Mouse (Mus musculus): Measurements from ENCODE around the gene Plbd1. TPM values are rescaled to one million over a fixed set of nuclear protein-coding genes. Genes with fewer than 3 reads are reported as not detected.

Gene Plbd1
- polyA plus RNA-seq, 1 experiment from 2014 or later: 1.4 TPM

GRCm38 (mm10) chr6:136644171-136644570, 17.6 kb downstream of the Plbd1 start:
- 95% methylated on average over 2 of the region's 2 CpGs for WGBS
- Histone ChIP-seq H3K4me3 (no peak overlapping the region), H3K4me1 (peaks cover 22% of the 10 kb centered on the region), H3K27ac (no peak overlapping the region), H3K27me3 (ENCODE audit: low read depth, poor library complexity, severe bottlenecking) (no peaks in the 10 kb centered on the region), H3K36me3 (no peaks in the 10 kb centered on the region), H3K9me3 (replicated peaks) (no peaks in the 10 kb centered on the region)
- DNase-seq (ENCODE audit: low spot score): no peak

- Histone ChIP-seq H3K36me3 (no peaks in the 10 kb centered on the region), H3K27ac (no peak overlapping the region), H3K4me3 (no peak overlapping the region), H3K27me3 (ENCODE audit: low read depth, poor library complexity, severe bottlenecking) (no peaks in the 10 kb centered on the region), H3K4me1 (no peaks in the 10 kb centered on the region), H3K9me3 (replicated peaks) (no peaks in the 10 kb centered on the region)
- WGBS: 70% methylated on average over 3 of the region's 3 CpGs
- DNase-seq (ENCODE audit: low spot score): no peak
Measured at GRCm38 (mm10) chr6:136634982-136635381, 26.7 kb downstream of the Plbd1 start.

DNA sequence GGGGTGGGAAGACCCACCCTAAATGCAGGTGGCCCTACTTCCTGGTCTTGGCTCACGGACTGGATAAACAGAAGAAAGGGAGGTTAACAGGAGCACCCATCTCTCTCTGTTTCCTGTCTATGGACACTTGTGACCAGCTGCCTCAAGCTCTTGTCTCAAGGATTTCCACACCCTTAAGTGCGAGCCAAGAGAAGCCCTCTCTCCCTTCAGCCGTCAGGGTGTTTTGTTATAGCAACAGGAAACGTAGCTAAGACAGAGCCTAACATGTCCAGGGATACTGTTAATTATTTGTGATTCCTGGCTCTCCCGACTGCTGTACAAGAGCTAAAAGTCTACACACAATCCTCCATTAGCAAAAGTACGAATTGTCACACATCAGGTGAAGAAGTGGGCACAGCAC, 28.0 kb downstream of the Plbd1 start:
- H3K27me3 ChIP-seq (ENCODE audit: low read depth, poor library complexity, severe bottlenecking): no peaks in the 10 kb centered on the region
- no peaks in the 10 kb centered on the region for H3K4me1 ChIP-seq
- no peaks in the 10 kb centered on the region for H3K36me3 ChIP-seq
- no peak overlapping the region for H3K4me3 ChIP-seq
- H3K9me3 ChIP-seq (replicated peaks): no peaks in the 10 kb centered on the region
- 82% methylated on average over 6 of the region's 6 CpGs for WGBS
- no peak overlapping the region for H3K27ac ChIP-seq
- no peak for DNase-seq (ENCODE audit: low spot score)

DNA sequence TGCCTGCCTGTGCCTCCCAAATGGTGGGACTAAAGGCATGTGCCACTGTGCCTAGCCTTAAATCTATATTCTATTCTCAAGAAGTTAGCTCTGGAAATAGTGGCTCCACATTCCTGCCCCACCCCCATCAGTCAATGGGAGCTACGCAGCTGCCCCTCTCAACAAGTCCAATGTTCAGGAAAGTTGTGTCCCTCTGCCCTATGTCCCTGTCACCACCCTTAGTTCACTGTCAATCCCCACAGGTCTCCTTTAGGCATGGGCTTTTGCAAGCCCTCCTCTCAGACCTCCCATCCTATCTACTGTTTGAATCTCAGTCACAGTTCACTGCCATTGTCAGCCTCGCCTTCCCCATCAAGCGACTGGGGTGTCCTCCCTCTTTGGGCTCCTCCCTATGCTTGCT, 28.6 kb downstream of the Plbd1 start:
- no peaks in the 10 kb centered on the region for H3K36me3 ChIP-seq
- H3K27me3 ChIP-seq (ENCODE audit: low read depth, poor library complexity, severe bottlenecking): no peaks in the 10 kb centered on the region
- no peaks in the 10 kb centered on the region for H3K4me1 ChIP-seq
- no peaks in the 10 kb centered on the region for H3K9me3 ChIP-seq (replicated peaks)
- H3K27ac ChIP-seq: no peak overlapping the region
- 91% methylated on average over 3 of the region's 3 CpGs for WGBS
- no peak for DNase-seq (ENCODE audit: low spot score)
- no peak overlapping the region for H3K4me3 ChIP-seq

DNA sequence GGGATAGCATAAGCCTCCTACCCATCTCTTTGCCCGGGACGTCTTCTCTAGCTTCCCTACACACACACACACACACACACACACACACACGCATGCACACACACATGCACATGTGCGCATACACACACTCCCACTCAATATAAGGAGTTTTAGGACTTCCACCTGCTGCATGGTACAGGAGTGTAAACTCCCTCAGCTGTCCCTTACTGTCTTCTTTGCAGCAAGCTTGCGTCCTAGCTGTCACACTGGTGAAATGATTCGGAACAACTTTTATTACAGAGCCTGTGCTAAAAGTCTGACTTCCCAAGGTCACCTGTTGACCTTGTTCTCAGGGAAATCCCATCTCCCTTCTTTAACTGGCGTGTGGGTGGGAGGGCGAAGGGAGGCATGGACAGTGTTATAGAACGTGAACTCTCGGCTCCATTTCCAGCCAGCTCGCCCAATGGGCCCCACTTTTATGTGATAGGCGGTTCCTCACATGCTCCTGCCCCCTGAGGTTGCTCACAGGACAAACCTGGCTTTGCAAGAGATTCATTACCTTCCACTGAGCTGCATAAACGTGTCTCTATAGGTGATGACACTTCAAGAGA, 29.7 kb downstream of the Plbd1 start:
- no peak overlapping the region for H3K4me3 ChIP-seq
- H3K4me1 ChIP-seq: no peaks in the 10 kb centered on the region
- H3K27ac ChIP-seq: no peak overlapping the region
- DNase-seq (ENCODE audit: low spot score): no peak
- H3K27me3 ChIP-seq (ENCODE audit: low read depth, poor library complexity, severe bottlenecking): no peaks in the 10 kb centered on the region
- no peaks in the 10 kb centered on the region for H3K36me3 ChIP-seq
- WGBS: 85% methylated on average over 13 of the region's 13 CpGs
- H3K9me3 ChIP-seq (replicated peaks): no peaks in the 10 kb centered on the region

DNA sequence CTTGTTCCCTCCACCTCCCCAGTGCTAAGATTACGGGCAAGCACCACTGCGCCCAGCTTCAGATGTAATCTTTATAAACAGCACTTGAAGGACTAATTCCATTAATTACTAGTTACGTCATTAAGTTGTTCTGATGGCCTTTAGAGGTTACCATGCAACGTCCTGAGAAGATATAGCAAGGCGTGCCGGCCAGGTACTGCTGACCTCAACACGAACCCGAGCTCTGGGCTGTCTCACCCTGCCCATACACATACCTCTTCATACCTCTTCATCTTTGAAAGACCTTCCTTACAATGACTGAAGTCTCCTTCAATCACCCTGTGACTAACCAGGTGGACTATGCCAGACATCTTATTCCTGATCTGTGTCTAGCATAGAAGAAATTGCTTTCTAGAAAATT, 30.2 kb downstream of the Plbd1 start:
- no peaks in the 10 kb centered on the region for H3K4me1 ChIP-seq
- H3K4me3 ChIP-seq: no peak overlapping the region
- WGBS: 88% methylated on average over 8 of the region's 8 CpGs
- no peak for DNase-seq (ENCODE audit: low spot score)
- H3K9me3 ChIP-seq (replicated peaks): no peaks in the 10 kb centered on the region
- H3K27me3 ChIP-seq (ENCODE audit: low read depth, poor library complexity, severe bottlenecking): no peaks in the 10 kb centered on the region
- H3K36me3 ChIP-seq: no peaks in the 10 kb centered on the region
- H3K27ac ChIP-seq: no peak overlapping the region

- no peaks in the 10 kb centered on the region for H3K4me1 ChIP-seq
- H3K36me3 ChIP-seq: no peaks in the 10 kb centered on the region
- WGBS: 89% methylated on average over 5 of the region's 5 CpGs
- H3K9me3 ChIP-seq (replicated peaks): no peaks in the 10 kb centered on the region
- no peak overlapping the region for H3K27ac ChIP-seq
- H3K4me3 ChIP-seq: no peak overlapping the region
- no peaks in the 10 kb centered on the region for H3K27me3 ChIP-seq (ENCODE audit: low read depth, poor library complexity, severe bottlenecking)
- DNase-seq (ENCODE audit: low spot score): no peak
Measured at GRCm38 (mm10) chr6:136629639-136630038, 32.1 kb downstream of the Plbd1 start.

- no peak for DNase-seq (ENCODE audit: low spot score)
Measured at GRCm38 (mm10) chr6:136625421-136625820, 36.3 kb downstream of the Plbd1 start.

DNA sequence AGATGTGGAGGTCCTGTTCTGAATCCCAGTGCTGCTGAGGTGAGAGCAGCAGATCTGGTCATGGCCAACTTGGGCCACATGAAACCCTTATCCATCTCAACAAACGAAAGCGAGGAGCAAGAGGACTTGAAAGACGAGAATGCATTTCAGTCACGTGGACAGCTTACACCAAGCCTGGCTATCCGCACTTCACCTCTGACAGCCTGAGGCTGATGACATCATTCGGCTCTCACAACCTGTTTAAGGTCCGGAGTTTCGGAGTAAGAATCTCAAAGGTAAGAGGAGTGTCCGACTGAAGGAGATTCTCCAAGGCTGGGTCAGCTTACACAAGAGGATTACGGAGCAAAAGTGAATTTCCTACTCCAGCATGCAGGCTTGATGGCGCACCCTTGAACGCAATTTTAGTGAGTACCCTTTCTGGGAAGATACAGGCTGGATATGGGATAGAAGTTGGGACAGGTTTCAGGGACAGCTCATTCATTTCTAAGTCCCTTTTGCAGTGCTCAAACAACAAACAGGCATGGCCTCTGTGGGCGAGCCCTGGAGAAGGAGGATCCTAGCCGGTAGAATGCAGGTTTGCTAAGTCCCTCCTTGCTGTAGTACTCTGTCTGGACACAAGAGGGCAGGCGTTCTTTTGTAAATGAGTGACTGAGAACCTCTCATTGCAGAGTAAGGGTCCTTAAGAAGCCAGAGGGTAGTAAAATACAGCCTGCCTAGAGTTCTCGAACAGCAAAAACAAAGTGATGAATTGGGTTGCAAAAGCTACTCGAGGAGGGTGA, 41.2 kb downstream of the Plbd1 start:
- WGBS: 48% methylated on average over 17 of the region's 17 CpGs
- no peak overlapping the region for H3K27ac ChIP-seq
- no peaks in the 10 kb centered on the region for H3K36me3 ChIP-seq
- 0 out of 2 replicates have a peak, but pooled peaks cover 2% of the 10 kb centered on the region for H3K4me1 ChIP-seq
- no peaks in the 10 kb centered on the region for H3K9me3 ChIP-seq (replicated peaks)
- DNase-seq (ENCODE audit: low spot score): peak; percentile 86
- no peak overlapping the region for H3K4me3 ChIP-seq
- H3K27me3 ChIP-seq (ENCODE audit: low read depth, poor library complexity, severe bottlenecking): no peaks in the 10 kb centered on the region

More at GRCm38 (mm10) chr6:136625421-136625820, 36.3 kb downstream of the Plbd1 start:
- H3K27ac ChIP-seq: no peak overlapping the region
- H3K9me3 ChIP-seq (replicated peaks): no peaks in the 10 kb centered on the region
- no peaks in the 10 kb centered on the region for H3K27me3 ChIP-seq (ENCODE audit: low read depth, poor library complexity, severe bottlenecking)
- no peaks in the 10 kb centered on the region for H3K4me1 ChIP-seq
- WGBS: 92% methylated on average over 12 of the region's 12 CpGs
- H3K36me3 ChIP-seq: no peaks in the 10 kb centered on the region
- no peak overlapping the region for H3K4me3 ChIP-seq

GRCm38 (mm10) chr6:136614156-136614555, 47.6 kb downstream of the Plbd1 start:
- H3K27ac ChIP-seq: no peak overlapping the region
- 92% methylated on average over 3 of the region's 3 CpGs for WGBS
- H3K9me3 ChIP-seq (replicated peaks): no peaks in the 10 kb centered on the region
- H3K4me1 ChIP-seq: no peaks in the 10 kb centered on the region
- H3K4me3 ChIP-seq: no peak overlapping the region
- no peak for DNase-seq (ENCODE audit: low spot score)
- no peaks in the 10 kb centered on the region for H3K27me3 ChIP-seq (ENCODE audit: low read depth, poor library complexity, severe bottlenecking)
- H3K36me3 ChIP-seq: peaks cover 26% of the 10 kb centered on the region

GRCm38 (mm10) chr6:136612312-136612711, 49.4 kb downstream of the Plbd1 start:
- 98% methylated on average over 3 of the region's 3 CpGs for WGBS
- Histone ChIP-seq H3K27ac (no peak overlapping the region), H3K4me3 (no peak overlapping the region), H3K9me3 (replicated peaks) (no peaks in the 10 kb centered on the region), H3K4me1 (no peaks in the 10 kb centered on the region), H3K36me3 (peaks cover 43% of the 10 kb centered on the region), H3K27me3 (ENCODE audit: low read depth, poor library complexity, severe bottlenecking) (no peaks in the 10 kb centered on the region)
- no peak for DNase-seq (ENCODE audit: low spot score)

GRCm38 (mm10) chr6:136611351-136612215, 50.1 kb downstream of the Plbd1 start:
- no peak for DNase-seq (ENCODE audit: low spot score)
- Histone ChIP-seq H3K4me1 (no peaks in the 10 kb centered on the region), H3K9me3 (replicated peaks) (no peaks in the 10 kb centered on the region), H3K27ac (no peak overlapping the region), H3K36me3 (peaks cover 50% of the 10 kb centered on the region), H3K4me3 (no peak overlapping the region), H3K27me3 (ENCODE audit: low read depth, poor library complexity, severe bottlenecking) (no peaks in the 10 kb centered on the region)
- 97% methylated on average over 17 of the region's 17 CpGs for WGBS

- Histone ChIP-seq H3K4me3 (no peak overlapping the region), H3K9me3 (replicated peaks) (no peaks in the 10 kb centered on the region), H3K27ac (no peak overlapping the region), H3K4me1 (no peaks in the 10 kb centered on the region), H3K36me3 (peaks cover 100% of the 10 kb centered on the region), H3K27me3 (ENCODE audit: low read depth, poor library complexity, severe bottlenecking) (no peaks in the 10 kb centered on the region)
- 91% methylated on average over 7 of the region's 7 CpGs for WGBS
- DNase-seq (ENCODE audit: low spot score): no peak
Measured at GRCm38 (mm10) chr6:136602601-136603000, 59.1 kb downstream of the Plbd1 start.

Measured in limb, embryonic 10.5 days (tissue).